Mouse (Mus musculus) liver, embryonic 16.5 days (tissue): ENCODE data around the gene Olfr1373. TPM values are rescaled to one million over a fixed set of nuclear protein-coding genes. Genes with fewer than 3 reads are reported as not detected.

ENCODE experiments used
- ATAC-seq: fragments of 200-750 bp; cut with Nextera tagmentation; 2 replicates; pipeline ENCODE4 v1.8.0; 2017; ENCODE audit warnings: low read depth, mild to moderate bottlenecking, moderate number of reproducible peaks, moderate library complexity
- H3K27ac ChIP-seq: fragments of 300-500 bp; sonication (generic); 2 replicates; pipeline ENCODE4 v1.5.1; 2014; ENCODE audit warnings: mild to moderate bottlenecking, low read length
- H3K27me3 ChIP-seq: fragments of 300-500 bp; sonication (generic); 2 replicates; pipeline ENCODE4 v1.6.1; 2014; ENCODE audit warnings: low read depth, low read length, mixed read lengths; ENCODE audit not compliant: control insufficient read depth, insufficient read depth
- H3K36me3 ChIP-seq: fragments of 300-500 bp; sonication (generic); 2 replicates; pipeline ENCODE4 v1.6.1; 2014; ENCODE audit warnings: mild to moderate bottlenecking; ENCODE audit not compliant: control insufficient read depth, insufficient read depth
- H3K4me1 ChIP-seq: fragments of 300-500 bp; sonication (generic); 2 replicates; pipeline ENCODE4 v1.6.1; 2014; ENCODE audit warnings: low read depth, low read length, mixed read lengths; ENCODE audit not compliant: control insufficient read depth
- H3K4me2 ChIP-seq: fragments of 300-500 bp; sonication (generic); 2 replicates; pipeline ENCODE4 v1.6.1; 2014; ENCODE audit warnings: low read depth, low read length, mixed read lengths
- H3K4me3 ChIP-seq: fragments of 300-500 bp; sonication (generic); 2 replicates; pipeline ENCODE4 v1.5.1; 2014; ENCODE audit warnings: low read depth, mild to moderate bottlenecking, low read length
- H3K9ac ChIP-seq: fragments of 300-500 bp; sonication (generic); 2 replicates; pipeline ENCODE4 v1.6.1; 2014; ENCODE audit warnings: low read depth, low read length
- H3K9me3 ChIP-seq: fragments of 300-500 bp; sonication (generic); replicated peaks from 2 replicates; pipeline ENCODE4 v1.6.1; 2016; ENCODE audit warnings: low read length; ENCODE audit not compliant: control insufficient read depth
- WGBS: fragments of 180-500 bp; shearing (Covaris S2); extraction: QIAGEN DNeasy Blood & Tissue Kit; methylation state at CpG from one replicate; pipeline ENCODE4 v1.1.7; 2014; ENCODE audit not compliant: insufficient replicate concordance; 5-methylcytosine and 5-hydroxymethylcytosine counted together
- microRNA-seq: library from miRNA; unstranded; fragments of <30 nt; microRNA quantifications from one replicate; pipeline ENCODE4, GENCODE M21; 2016
- polyA plus RNA-seq: library from polyadenylated mRNA; unstranded; fragments of >200 nt; fragmentation: Nextera tagmentation; extraction: Ambion mirVana; gene quantifications from 2 replicates; pipeline ENCODE4 v1.2.1, GENCODE M21; 2015

Gene Olfr1373
- polyA plus RNA-seq, 1 experiment from 2014 or later = not detected

DNA sequence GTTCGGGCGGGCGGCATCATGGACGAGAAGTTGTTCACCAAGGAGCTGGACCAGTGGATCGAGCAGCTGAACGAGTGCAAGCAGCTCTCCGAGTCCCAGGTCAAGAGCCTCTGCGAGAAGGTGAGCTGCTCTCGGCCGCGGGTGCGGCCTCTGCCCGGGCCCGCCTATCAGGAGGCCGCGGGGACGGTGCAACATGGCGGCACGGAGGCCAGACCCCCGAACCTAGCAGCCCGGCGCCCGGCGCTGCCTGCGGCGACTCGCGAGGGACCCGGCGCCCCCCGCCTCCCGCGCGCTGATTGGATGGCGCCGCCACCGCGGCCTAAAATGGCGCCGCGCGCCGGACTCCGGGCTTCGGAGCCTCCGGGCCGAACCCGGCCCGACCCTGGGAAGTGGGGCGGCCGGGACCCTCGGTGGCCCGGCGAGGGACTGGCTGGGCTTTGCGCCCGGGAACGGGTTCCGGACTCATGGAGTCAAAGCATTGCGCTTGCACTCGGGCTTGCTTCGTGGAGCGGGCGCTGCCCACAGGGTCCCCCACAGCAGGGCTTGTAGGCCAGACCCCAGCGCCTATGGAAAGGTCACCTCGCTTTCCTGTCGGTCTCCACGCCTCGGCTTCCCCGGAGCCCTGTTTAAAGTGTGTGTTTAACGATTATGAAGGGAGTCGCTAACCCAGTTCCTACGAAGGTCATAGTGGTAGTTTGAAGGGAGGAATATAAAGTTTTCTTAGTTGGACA is 46.1 kb downstream of the Olfr1373 start:
- Histone ChIP-seq H3K36me3 (no peaks in the 10 kb centered on the region), H3K27me3 (no peaks in the 10 kb centered on the region), H3K4me1 (peaks cover 39% of the 10 kb centered on the region), H3K9me3 (no peaks in the 10 kb centered on the region), H3K4me2 (peak overlapping the region; percentile 75), H3K27ac (peak overlapping the region; percentile 100), H3K4me3 (peak overlapping the region; percentile 87), H3K9ac (peak overlapping the region; percentile 98)
- ATAC-seq = peak; percentile 59
- WGBS = under 1% methylated on average over 62 of the region's 72 CpGs

DNA sequence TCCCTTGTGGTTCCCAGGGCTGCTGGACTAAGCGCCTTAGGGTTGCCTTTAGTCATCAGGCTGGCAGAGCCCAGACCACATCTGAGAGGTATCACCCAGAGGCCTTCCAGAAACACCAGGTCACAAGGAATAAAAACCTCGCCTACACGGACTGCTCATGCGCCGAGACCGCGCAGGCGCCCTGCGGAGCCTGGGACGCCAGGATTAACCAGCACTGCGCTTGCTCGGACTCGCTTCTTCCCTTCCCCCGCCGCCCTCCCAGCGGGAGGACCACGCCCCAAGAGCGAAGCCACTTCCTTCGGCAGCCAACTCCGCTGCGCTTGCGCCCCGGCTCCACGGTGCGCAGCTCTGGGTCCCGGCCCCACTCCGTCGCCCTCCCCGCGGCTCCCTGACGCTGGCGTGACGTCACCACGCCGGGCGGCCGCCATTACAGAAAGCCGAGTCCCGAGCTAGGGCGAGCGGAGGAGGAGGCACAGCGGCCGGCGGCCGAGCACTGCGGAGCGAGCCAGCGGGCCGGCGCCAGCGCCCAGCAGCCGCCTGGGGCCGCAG is 46.9 kb downstream of the Olfr1373 start, which contains the start of gene Ppp2ca:
TSS of gene Ppp2ca (plus strand) at position 284 of the 549 bp plus-strand sequence.
- H3K27ac ChIP-seq = peak within 1 kb of the TSS; percentile 100
- peak; percentile 96 for ATAC-seq
- peaks cover 39% of the 10 kb centered on the region for H3K4me1 ChIP-seq
- peak within 1 kb of the TSS; percentile 98 for H3K9ac ChIP-seq
- peak within 1 kb of the TSS; percentile 87 for H3K4me3 ChIP-seq
- H3K9me3 ChIP-seq = no peaks in the 10 kb centered on the region
- under 1% methylated on average over 53 of the region's 53 CpGs for WGBS
- H3K36me3 ChIP-seq = no peaks in the 10 kb centered on the region
- peak within 1 kb of the TSS; percentile 91 for H3K4me2 ChIP-seq
- no peaks in the 10 kb centered on the region for H3K27me3 ChIP-seq

DNA sequence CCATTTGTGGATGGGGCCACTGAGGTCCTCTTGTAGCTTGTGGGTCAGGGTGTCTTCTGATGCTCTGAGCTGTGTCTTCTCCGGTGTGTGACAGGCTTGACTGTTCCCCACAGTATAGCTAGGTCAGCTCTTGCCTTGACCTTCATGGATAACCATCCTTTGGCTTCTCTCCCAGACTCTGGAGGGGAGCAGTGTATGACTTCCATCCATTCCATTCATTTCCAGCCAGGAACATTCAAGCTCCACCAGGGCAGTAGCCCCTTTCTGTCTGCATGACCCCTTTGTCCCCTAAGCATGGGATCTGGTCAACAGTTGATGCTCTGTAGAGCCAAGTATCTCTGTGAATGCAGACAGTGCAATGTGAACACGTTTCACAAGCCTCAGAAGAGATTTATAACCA is 47.7 kb downstream of the Olfr1373 start:
- Histone ChIP-seq H3K27me3 (no peaks in the 10 kb centered on the region), H3K36me3 (no peaks in the 10 kb centered on the region), H3K27ac (peak overlapping the region; percentile 93), H3K9ac (peak overlapping the region; percentile 74), H3K4me3 (peak overlapping the region; percentile 87), H3K4me1 (peaks cover 35% of the 10 kb centered on the region), H3K9me3 (no peaks in the 10 kb centered on the region), H3K4me2 (peak overlapping the region; percentile 91)
- WGBS = 74% methylated on average over 2 of the region's 2 CpGs
- no peak for ATAC-seq

DNA sequence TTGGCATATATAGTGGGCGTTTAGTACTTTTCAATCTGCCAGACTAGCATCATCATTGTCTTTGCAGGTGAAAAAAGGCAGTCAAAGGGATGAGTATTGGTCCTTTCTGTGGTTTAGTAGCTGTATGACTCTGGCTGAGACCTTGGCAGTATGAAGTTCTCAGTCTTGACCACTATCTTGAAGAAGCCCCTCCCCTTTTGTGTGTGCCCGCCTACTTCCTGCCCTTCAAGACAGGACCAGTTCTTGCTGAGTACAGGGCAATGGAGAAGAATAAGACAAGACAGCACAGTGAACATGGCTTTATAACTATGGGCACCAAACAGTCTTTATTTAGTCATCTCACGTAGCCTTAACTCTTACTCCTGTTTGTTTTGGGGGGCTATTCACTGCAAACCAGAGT is 48.3 kb downstream of the Olfr1373 start:
- H3K4me2 ChIP-seq = no peak overlapping the region
- no peak for ATAC-seq

More for the DNA sequence above, 48.3 kb downstream of the Olfr1373 start:
- no peak overlapping the region for H3K27ac ChIP-seq
- H3K4me3 ChIP-seq = no peak overlapping the region
- H3K9me3 ChIP-seq = no peaks in the 10 kb centered on the region
- H3K27me3 ChIP-seq = no peaks in the 10 kb centered on the region
- peaks cover 31% of the 10 kb centered on the region for H3K4me1 ChIP-seq
- 53% methylated on average over 3 of the region's 3 CpGs for WGBS
- no peaks in the 10 kb centered on the region for H3K36me3 ChIP-seq
- no peak overlapping the region for H3K9ac ChIP-seq

Small RNAs within 50 kb of the gene (microRNA-seq; reads per million reads assigned to microRNA genes)
- not detected for gene Gm24157
- 31.0 reads per million, percentile 42 among the genes with 10 or more reads in this experiment for gene Mir3061

Other genes with a start within 250 kb of the Olfr1373 start
- 40.6 and 41.7 TPM in 2 replicates for gene Cdkn2aipnl, start 177.9 kb downstream of the Olfr1373 start, polyA plus RNA-seq
- gene Ube2b, start 144.8 kb downstream of the Olfr1373 start, polyA plus RNA-seq = 153 and 156 TPM in 2 replicates
- gene Cdkl3, start 141.3 kb downstream of the Olfr1373 start, polyA plus RNA-seq = 0.84 and 0.96 TPM in 2 replicates
- gene Ppp2ca, start 46.8 kb downstream of the Olfr1373 start, polyA plus RNA-seq = 26.5 and 26.9 TPM in 2 replicates
- not detected in 2 replicates for gene Olfr1371, start 68.5 kb upstream of the Olfr1373 start, polyA plus RNA-seq
- 247 and 265 TPM in 2 replicates for gene Skp1a, start 86.5 kb upstream of the Olfr1373 start, polyA plus RNA-seq
- gene Tcf7, start 137.5 kb upstream of the Olfr1373 start, polyA plus RNA-seq = 0.74 and 1.0 TPM in 2 replicates
- 120 and 121 TPM in 2 replicates for gene Vdac1, start 215.3 kb upstream of the Olfr1373 start, polyA plus RNA-seq